Mouse (Mus musculus): Measurements from ENCODE around the gene Nvl.
A peak's percentile ranks its signal among the peaks of the same experiment; 100 is the strongest.

The Nvl gene

DNA sequence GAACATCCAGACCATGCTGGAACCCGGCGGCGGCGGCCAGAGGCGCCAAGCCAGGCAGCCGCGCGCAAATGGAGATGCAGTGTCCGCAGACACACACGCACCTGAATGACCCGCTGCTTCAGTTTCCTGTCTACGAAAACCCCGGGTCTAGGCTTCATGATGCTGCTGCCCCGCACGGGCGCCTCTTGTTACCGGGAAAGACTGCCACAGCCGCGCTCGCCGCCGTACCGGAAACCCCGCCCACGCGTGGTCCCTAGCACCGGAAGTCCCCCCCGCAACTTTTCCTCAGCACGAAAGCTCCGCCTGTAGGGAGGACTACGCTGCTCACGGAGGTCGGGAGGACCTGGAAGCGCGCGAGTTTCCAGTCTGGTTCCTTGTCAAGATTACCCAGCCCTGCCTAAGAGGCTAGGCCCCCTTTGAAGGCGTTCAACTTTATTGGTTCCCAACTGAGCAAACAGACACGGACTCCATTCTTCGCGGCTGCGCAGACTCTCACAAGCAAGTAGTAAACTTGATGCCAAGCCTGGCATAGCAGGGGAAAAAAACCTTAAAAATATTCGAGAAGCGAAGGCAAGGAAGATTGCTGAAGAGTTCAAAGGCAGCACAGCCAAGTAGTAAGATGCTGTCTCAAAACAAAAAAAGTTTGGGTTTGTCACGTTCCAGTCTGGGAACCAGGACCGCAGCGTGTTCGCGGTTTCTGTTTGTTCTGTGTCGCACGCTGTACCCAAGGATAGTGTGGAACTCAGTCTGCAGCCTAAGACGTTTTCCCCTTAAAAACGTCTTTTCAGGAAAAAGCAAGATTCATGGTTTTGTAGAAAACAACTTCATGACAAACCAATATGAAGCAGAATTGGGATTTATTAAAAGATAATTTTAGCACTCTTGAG is at the start of gene Nvl, which contains the start of gene Cnih4:
Gene Nvl (minus strand): TSS at position 255 of the 887 bp plus-strand sequence.
Gene Cnih4 (plus strand): TSS at position 744 of the 887 bp plus-strand sequence.
- DNase-seq = peak; percentile 95

DNA sequence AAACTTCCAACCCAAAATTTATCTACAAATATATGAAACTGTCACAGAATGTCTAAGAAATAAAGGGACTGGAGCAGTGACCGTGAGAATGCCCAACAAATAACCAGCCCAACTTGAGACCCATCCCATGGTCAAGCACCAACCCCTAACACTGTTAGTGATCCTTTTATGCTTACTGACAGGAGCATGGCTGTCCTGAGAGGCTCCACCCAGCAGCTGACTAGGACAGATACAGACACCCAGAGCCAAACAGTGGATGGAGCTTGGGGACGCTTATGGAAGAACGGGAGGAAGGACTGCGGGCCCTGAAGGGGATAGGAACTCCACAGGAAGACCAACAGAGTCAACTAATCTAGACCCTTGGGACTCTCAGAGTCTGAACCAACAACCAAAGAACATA is 44.9 kb upstream of the Nvl start:
- DNase-seq = no peak

DNA sequence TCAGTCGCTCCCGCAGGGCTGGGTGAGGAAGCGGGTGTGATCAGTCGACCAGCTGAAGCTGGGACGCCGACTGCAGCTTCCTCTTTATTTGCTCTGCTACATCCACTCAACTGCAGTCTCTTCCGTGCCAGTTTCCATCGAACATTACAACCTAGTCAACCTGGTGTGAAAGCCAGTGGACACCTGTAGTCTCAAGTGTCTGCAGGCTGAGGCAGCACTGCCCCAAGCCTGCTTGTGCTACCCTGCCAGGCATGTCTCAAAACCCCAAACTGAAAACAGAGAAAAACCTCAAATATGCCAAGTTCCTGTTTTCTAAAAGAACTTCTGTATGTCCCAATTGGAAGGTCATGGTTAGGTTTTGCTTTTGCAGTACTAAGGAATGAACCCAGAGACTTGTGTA is 26.2 kb upstream of the Nvl start:
- DNase-seq = no peak

DNA sequence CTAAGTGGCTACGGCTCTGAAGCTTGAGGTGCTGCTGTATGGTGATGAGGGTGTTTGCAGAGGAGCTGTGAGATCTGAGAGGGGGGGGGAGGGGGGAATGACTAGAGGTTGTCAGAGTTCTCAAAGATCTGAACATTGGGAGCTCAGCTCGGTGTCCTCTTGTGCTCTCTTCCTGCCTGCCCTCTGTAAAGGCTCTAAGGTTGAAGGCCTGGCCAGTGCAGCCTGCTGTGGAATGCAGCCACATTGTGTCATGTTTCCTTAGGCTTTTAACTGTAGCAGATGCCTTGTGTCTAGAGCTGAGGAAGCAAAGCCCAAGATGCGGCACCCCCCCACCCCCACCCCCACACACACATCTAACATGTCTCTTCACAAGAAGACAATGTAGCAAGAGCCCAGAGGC is 24.4 kb upstream of the Nvl start:
- DNase-seq = no peak

DNA sequence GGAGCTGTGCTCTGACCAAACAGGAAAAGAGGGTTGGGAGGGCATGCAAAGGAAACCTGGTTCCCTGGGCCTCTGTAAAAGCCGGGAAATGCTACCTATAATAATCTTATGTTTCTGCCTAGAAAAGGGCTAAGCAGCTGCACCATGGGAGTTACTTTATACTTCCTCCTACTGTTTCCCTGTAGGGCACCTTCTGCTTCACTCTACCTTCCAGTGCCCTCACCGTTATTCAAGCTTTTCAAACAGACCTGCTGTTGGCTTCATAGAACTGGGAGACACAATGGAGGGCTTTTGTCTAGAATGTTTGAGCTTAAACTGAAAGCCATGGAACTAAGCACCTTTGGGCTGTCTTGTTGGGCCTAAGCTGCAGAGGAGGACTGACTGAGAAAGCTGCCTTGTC is 23.8 kb upstream of the Nvl start:
- no peak for DNase-seq

DNA sequence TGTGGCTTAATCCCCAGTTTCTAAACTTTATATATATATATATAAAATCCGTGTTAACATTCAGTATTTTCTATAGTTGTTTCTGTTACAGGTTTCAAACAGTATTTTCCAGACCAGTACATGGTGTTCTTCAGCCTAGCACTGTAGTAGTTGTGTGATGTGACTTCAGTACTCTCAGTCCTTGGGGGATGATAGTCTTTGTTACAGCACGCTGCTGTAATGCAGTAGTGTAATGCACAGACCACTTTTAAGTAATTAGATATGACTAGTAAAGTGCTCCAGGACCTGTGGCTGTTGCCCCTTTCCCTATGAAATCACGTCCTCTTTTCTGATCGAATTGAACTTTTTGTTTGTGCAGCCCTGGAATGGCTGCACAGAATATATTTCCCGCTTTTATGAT is 7.5 kb upstream of the Nvl start:
- no peak for DNase-seq

DNA sequence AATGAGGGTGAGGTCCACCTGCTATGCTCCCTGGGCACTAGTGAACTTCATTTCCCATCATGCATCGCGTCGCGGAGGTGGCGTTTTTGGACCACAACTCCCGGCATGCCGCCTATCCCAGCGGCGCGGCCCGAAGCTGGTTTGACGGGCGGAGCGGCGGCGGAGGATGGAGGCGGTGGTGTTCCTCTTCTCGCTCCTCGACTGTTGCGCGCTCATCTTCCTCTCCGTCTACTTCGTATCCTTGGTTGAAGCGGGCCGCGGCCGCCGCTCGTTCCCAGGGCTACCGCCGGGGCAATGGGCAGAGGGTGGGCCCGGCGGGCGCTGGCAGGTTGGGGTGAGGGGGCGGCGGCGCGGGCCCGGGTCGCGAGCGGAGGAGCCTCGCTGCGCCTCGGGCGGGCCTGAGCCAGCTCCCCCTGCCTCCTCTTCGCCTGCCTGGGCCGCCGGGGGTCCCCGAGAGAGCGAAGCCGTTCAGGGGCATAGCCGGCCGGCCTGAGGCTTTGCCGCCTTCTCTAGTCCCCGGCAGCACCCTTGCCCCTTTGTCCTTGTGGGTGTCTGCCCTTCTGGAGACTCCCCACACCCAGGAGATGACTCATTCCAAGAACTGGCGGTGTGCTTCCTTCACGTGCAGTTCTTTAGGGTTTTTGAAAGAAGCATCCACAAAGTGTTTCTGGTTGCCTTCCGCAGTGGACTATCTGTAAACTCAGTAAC is 7.0 kb upstream of the Nvl start:
- DNase-seq = peak; percentile 95

DNA sequence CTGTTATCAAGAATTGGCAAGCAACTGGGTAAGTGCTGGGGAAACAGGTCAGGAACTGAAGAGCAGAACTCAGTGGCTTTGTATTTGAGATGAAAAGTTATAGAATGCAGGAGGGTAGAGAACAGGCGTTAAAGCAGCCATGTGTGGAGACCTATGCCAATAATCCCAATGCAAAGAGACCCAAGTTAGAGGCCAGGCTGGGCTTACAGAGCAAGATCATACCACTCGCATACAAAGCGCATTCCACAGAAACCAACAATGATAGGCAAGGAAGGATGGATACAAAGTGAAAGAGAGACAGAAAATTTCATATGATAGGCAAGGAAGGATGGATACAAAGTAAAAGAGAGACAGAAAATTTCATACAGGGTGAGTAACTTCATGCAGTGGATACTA is 6.4 kb upstream of the Nvl start:
- no peak for DNase-seq

DNA sequence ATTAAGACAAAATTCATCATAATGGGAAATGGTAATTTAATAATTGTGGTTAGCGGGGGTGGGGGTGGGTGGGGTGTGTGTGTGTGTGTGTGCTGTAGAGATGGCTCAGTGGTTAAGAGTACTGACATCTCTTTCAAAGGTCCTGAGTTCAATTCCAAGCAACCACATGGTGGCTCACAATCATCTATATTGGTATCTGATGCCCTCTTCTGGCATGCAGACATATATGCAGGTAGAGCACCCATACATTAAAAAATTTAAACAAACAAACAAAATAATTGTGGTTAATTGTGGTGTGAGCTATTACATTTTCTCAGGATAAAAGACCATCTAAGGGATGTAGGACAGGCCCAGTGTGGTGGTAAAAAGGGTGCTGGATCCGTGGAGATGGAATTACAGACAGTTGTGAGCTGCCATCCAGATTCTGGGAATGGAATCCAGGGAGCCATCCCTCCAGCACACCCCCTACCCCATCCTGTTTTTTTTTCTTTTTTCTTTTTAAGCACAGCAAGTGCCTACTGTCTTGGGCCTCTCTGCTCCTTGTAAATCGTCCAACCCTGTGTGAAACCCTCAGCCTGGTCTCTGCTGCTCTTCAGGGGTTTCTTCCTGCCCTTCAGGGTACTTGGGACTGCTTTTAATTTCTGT is 5.5 kb upstream of the Nvl start:
- DNase-seq = no peak

DNA sequence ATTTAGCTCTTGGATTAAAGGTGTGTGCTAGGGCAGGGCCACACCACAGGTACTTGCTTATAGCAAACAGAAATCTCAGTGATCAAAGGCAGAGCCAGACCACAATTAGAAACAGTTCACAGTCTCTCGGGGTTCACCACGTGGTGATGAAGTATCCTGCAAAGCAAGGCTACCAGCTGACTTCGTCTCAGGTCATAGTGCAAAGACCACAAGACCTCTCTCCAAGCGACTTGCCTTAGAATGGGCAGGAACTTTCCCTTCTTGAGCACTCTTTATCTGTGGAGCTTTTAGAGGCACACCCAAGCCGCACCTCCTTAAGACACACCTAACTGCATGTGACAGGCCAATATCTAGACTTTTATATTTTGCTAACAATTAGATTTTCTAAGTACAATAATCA is 4.5 kb upstream of the Nvl start:
- DNase-seq = no peak

DNA sequence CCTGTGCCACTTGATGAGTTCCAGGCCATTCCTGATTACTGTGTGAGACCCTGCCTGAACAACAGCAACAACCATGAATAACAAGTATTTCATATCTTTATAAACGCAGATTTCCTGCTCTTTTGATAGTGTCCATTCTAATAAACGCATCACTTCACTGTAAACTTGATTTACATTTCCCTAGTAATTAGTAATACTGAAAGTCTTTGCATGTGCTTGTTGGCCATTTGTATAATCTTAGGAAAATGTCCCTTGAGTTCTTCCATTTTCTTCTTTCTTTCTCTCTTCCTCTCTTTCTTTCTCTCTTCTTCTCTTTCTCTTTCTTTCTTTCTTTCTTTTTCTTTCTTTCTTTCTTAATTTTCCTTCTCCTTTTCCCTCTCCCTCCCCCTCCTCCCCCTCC is 2.2 kb upstream of the Nvl start:
- DNase-seq = no peak

DNA sequence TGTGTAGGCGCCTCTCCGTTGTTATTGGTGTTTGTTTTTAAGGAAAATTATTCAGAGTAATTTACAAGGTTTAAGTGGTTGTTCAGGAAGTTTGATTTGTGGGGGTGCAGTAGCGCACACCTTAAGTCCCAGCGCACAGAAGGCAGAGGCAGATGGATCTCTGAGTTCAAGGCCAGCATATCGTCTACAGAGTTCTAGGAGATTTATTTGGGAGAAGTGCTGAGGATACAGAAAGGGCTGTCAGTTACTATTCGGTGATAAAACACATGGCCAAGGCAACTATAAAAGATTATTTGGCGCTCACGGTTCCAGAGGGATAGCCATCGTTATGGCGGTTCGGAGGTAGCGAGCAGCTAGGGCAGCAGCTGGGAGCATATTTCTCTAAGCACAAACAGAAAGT is 962 bp upstream of the Nvl start:
- DNase-seq = no peak

DNA sequence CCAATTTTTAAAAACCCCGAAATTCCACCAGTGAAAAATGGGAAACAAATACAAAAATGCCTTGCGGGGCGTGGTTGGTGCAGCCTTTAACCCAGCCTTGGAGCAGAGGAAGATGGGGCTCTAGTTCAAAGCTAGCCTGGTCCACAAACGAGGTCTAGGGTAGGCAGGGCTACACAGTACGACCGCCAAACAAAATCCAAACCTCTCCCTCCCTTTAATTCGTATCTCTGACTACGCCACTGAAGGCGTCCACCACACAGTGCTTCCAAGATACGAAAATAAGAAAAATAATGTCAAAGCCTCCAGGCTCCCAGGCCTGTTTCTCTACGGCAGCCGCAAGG is 425 bp downstream of the Nvl start:
- DNase-seq = no peak

DNA sequence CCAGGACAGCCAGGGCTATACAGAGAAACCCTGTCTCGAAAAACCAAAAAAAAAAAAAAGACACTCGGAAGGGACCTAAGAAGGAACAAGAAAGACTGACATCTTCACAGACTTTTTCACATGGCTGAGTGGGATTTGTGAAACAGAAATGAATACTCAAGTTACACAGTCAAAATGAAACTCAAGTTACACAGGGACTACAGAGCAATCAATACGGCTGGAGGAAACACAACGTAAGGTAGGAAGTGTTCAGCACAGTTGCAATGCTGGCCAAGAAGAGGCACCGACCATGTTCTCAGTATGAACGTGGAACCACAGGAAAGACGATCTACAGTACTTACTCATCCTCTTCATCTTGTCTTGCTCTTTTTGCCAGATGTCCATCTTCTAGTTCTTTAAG is 5.3 kb downstream of the Nvl start:
- no peak for DNase-seq

DNA sequence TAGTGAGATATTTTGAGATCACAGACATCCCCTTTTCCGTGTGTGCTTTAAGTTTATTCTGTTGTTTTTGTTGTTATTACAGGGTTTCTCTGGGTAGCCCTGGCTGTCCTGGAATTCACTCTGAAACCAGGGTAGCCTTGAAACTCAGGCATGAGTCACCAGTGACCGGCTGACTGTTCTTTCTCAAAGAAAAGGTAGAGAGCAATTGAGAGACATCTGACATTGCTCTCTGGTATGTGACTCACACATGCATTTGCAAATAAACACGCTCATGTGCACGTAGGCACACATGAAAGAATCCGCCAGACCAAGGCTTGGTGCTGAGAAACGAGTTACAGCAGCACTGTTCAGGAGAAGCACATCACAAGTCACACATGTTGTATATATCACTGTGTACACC is 12.1 kb downstream of the Nvl start:
- DNase-seq = no peak

DNA sequence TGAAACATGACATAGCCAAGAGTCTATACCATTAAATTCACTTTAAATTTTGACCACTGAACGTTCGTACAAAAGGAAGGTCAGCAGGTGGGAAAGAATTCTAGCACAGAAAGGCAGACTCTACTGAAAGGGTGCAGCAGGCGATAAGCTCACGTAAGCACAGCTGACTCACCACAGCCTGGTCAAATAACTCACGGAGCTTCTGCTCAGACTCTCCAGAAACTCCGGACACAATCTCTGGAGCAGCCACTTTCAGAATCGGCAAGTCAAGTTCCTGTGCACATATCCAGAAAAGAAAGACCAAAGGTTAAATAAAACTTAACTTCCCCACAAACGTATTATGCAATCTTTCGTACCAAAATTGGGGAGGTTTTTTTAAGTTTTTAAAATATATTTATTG is 17.2 kb downstream of the Nvl start:
- no peak for DNase-seq

DNA sequence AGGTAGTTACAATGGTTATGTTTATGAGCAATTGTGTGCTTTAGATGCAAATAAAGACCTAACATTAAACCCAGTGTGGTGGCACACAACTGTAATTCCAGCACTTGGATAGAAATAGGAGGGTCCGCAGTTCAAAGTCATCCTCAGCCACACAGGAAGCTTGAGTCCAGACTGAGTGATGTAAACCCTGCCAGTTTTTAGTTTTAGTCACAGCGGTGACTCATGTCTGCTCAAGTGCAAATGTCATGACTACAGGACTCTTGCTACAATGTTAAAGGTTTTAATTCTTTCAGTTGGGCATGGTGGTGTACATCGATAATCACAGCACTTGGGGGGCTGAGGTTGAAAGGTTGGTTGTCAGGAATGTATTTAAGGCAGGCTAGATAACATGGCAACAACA is 18.1 kb downstream of the Nvl start:
- DNase-seq = no peak

DNA sequence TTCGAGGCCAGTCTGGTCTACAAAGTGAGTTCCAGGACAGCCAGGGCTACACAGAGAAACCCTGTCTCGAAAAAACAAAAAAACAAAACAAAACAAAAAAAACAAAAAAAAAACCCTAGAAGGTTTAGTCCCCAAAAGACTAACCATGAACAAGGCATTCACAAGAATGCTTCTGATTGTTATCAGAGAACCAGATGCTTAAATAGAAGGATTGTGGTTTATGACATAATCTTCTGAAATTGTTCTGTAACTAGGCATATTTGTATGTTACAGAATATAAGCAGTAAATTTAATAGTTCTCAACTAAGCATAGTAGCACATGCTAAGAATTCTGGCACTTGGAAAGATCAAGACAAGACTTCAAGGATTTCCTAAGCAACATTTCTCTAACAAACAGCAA is 19.9 kb downstream of the Nvl start:
- DNase-seq = no peak

DNA sequence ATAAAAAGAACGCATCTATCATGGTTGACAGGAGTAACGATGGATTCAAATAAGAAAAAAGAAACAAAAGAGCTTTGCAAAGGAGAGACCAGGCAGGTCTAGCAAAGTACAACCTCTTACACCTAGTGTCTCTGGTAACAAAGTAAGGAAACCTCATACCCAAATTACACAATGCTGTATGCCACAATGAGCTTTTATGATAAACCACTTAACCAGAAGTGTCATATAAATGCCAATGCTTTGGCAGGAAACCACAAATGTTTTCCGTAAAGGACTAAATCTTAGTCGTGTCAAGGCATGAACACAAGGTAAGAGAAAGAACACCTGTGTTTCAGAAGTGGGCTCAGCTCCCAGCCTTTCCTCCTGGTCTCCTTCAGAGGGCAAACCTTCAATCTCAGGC is 26.9 kb downstream of the Nvl start:
- DNase-seq = no peak

DNA sequence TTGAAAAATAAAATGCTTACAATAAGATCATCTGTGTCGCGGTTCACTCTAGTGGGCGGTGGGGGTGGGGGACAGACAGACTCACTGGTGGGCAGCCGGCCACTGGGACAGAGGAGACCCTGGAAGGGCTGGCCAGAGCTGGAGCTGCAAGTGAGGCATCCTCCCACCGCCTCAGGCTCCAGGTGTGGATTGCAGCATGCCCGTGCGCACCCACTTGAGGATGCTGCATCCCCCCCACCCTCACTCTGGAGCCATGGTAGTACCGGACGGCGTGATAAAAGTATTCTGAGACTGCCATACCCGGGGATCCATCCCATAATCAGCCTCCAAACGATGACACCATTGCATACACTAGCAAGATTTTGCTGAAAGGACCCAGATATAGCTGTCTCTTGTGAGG is 54.0 kb downstream of the Nvl start:
- no peak for DNase-seq

DNA sequence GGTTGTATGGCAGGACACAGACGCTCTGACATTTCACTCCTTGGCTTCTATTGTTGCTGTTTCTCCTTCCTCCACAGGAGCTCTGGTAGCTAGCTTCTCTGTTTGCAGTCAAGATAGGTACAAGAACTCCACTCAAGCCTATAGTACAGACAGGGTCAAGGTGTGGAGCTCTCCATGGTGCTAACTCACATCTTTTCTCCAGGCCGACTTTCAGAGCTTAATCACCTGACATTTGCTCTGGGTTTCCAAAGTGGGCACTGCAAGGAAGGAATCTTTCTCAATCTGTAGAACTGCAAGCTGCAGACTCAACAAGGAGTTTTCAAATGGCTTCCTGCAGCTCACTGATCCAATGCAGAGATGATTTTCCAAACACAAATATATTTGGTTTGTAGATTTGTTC is 60.0 kb downstream of the Nvl start:
- no peak for DNase-seq

DNA sequence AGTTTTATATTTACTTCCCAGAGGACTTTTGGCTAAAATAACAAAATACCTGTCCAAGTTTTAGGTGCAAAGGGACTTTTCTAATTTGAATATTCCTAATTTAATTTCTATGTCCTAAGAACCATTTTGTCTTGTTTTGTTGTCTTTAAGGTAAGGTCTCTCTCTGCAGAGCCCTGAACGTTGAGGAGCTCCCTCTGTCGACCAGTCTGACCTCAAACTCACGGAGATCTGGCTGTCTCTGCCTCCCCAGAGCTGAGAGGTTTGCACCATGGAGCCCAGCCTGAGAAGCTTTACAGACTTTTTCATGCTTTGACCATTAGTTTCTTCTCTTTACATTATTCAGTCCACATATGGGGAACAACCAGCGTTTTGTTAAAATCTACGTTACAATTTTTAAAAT is 70.9 kb downstream of the Nvl start:
- DNase-seq = no peak

DNA sequence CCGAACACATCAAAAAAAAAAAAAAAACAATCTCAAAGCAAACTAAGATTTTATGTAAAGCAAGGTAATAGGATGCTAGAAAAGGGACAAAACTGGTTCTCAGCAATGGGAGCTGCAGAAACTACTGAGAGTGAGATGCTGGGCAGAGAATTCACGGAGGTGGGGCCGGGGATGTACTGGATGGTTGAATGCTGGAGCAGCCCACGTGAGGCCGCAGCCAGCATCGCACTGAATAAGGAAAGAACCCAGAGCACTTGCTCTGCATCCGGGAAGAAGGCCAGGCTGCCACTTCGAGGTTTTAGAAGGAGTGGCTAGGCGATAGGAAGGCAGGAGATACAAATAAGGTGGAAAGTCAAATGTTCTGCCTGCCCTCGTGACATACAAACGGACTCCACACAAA is 74.3 kb downstream of the Nvl start:
- no peak for DNase-seq

DNA sequence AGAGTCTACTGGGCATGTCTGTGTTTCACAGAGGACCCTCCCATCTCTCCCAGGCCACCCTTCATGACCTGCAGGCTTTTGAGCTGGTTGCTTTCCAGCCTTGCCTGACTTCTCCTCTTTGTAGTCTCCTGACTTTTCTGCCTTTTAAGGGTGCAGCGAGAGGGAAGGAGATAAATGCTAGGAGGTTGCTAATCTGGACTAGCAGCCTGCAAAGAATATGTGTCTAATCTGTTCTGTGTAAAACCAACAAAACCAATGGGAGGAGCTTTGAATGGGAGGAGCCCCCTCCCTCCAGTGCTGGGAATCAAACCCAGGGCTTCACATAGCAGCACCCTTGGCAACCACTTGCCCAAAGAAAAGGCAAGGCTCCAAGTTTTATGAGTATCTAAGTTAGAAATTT is 75.7 kb downstream of the Nvl start:
- no peak for DNase-seq

Measured in lung, postnatal 10 days (tissue).